Mouse (Mus musculus) limb, embryonic 12.5 days (tissue): ENCODE results near the gene Adh6a. TPM values are rescaled to one million over a fixed set of nuclear protein-coding genes. Genes with fewer than 3 reads are reported as not detected.

ENCODE experiments used
- ATAC-seq: fragments of 200-750 bp; cut with Nextera tagmentation; 2 replicates; pipeline ENCODE4 v1.8.0; 2017; ENCODE audit warnings: low read depth, moderate TSS enrichment; ENCODE audit not compliant: insufficient number of reproducible peaks, insufficient read depth, low FRiP score, low TSS enrichment
- H3K27ac ChIP-seq: fragments of 300-500 bp; sonication (generic); 2 replicates; pipeline ENCODE4 v1.5.1; 2016; ENCODE audit warnings: mild to moderate bottlenecking, moderate library complexity
- H3K27me3 ChIP-seq: fragments of 300-500 bp; sonication (generic); 2 replicates; pipeline ENCODE4 v1.6.1; 2016; ENCODE audit warnings: mild to moderate bottlenecking, moderate library complexity
- H3K36me3 ChIP-seq: fragments of 300-500 bp; sonication (generic); 2 replicates; pipeline ENCODE4 v1.6.1; 2016; ENCODE audit warnings: mild to moderate bottlenecking, moderate library complexity
- H3K4me1 ChIP-seq: fragments of 300-500 bp; sonication (generic); replicated peaks from 2 replicates; pipeline ENCODE4 v1.6.1; 2016
- H3K4me2 ChIP-seq: fragments of 300-500 bp; sonication (generic); 2 replicates; pipeline ENCODE4 v1.6.1; 2016; ENCODE audit warnings: mild to moderate bottlenecking, moderate library complexity
- H3K4me3 ChIP-seq: fragments of 300-500 bp; sonication (generic); replicated peaks from 2 replicates; pipeline ENCODE4 v1.5.1; 2016; ENCODE audit warnings: mild to moderate bottlenecking
- H3K9ac ChIP-seq: fragments of 300-500 bp; sonication (generic); replicated peaks from 2 replicates; pipeline ENCODE4 v1.6.1; 2016; ENCODE audit warnings: mild to moderate bottlenecking, moderate library complexity
- H3K9me3 ChIP-seq: fragments of 300-500 bp; sonication (generic); 2 replicates; pipeline ENCODE4 v1.6.1; 2016; ENCODE audit warnings: mild to moderate bottlenecking, moderate library complexity
- WGBS: fragments of 180-500 bp; shearing (Covaris S2); methylation state at CpG from one replicate; pipeline ENCODE4 v1.1.7; 2016; 5-methylcytosine and 5-hydroxymethylcytosine counted together
- polyA plus RNA-seq: library from polyadenylated mRNA; unstranded; fragments of >200 nt; fragmentation: Nextera tagmentation; extraction: Ambion mirVana; gene quantifications from 2 replicates; pipeline ENCODE4 v1.2.1, GENCODE M21; 2016

Gene Adh6a
- polyA plus RNA-seq, 1 experiment from 2014 or later = not detected

GRCm38 (mm10) chr3:138293298-138293895 lies 19.7 kb upstream of the Adh6a start:
- H3K9ac ChIP-seq = no peak overlapping the region
- ATAC-seq = no peak
- no peak overlapping the region for H3K4me3 ChIP-seq
- peaks cover 17% of the 10 kb centered on the region; the same call in 1 of the 2 replicates for H3K9me3 ChIP-seq
- H3K27ac ChIP-seq = no peak overlapping the region
- no peaks in the 10 kb centered on the region for H3K27me3 ChIP-seq
- H3K4me1 ChIP-seq = 0 out of 2 replicates have a peak, but pooled peaks cover 5% of the 10 kb centered on the region
- WGBS = 86% methylated on average over 7 of the region's 7 CpGs
- no peaks in the 10 kb centered on the region for H3K36me3 ChIP-seq
- no peak overlapping the region for H3K4me2 ChIP-seq

GRCm38 (mm10) chr3:138300130-138300529 lies 13.0 kb upstream of the Adh6a start:
- Histone ChIP-seq H3K27me3 (no peaks in the 10 kb centered on the region), H3K4me3 (no peak overlapping the region), H3K36me3 (no peaks in the 10 kb centered on the region), H3K4me1 (peaks cover 19% of the 10 kb centered on the region), H3K9me3 (peaks cover 21% of the 10 kb centered on the region; the same call in 1 of the 2 replicates), H3K4me2 (no peak overlapping the region), H3K9ac (no peak overlapping the region), H3K27ac (no peak overlapping the region)
- 91% methylated on average over 9 of the region's 9 CpGs for WGBS
- ATAC-seq = no peak

- no peak overlapping the region for H3K9ac ChIP-seq
- peaks cover 11% of the 10 kb centered on the region; the same call in 1 of the 2 replicates for H3K9me3 ChIP-seq
- no peak overlapping the region for H3K4me2 ChIP-seq
- H3K4me1 ChIP-seq = peaks cover 23% of the 10 kb centered on the region
- H3K4me3 ChIP-seq = no peak overlapping the region
- H3K27ac ChIP-seq = no peak overlapping the region
- WGBS = 51% methylated on average over 4 of the region's 4 CpGs
- H3K36me3 ChIP-seq = no peaks in the 10 kb centered on the region
- ATAC-seq = no peak
- H3K27me3 ChIP-seq = no peaks in the 10 kb centered on the region
These were observed 10.4 kb upstream of the Adh6a start for GRCm38 (mm10) chr3:138302676-138303075.

GRCm38 (mm10) chr3:138303771-138304488 lies 9.2 kb upstream of the Adh6a start:
- H3K4me1 ChIP-seq = peaks cover 23% of the 10 kb centered on the region
- no peaks in the 10 kb centered on the region for H3K9me3 ChIP-seq
- no peaks in the 10 kb centered on the region for H3K27me3 ChIP-seq
- WGBS = 52% methylated on average over 6 of the region's 6 CpGs
- no peak overlapping the region for H3K4me3 ChIP-seq
- H3K36me3 ChIP-seq = no peaks in the 10 kb centered on the region
- H3K4me2 ChIP-seq = no peak overlapping the region
- no peak for ATAC-seq
- no peak overlapping the region for H3K9ac ChIP-seq
- H3K27ac ChIP-seq = no peak overlapping the region

GRCm38 (mm10) chr3:138304489-138304871 lies 8.6 kb upstream of the Adh6a start:
- H3K9me3 ChIP-seq = no peaks in the 10 kb centered on the region
- no peaks in the 10 kb centered on the region for H3K27me3 ChIP-seq
- 39% methylated on average over 4 of the region's 4 CpGs for WGBS
- H3K4me3 ChIP-seq = no peak overlapping the region
- H3K4me1 ChIP-seq = peaks cover 23% of the 10 kb centered on the region
- ATAC-seq = no peak
- H3K9ac ChIP-seq = no peak overlapping the region
- no peak overlapping the region for H3K27ac ChIP-seq
- H3K36me3 ChIP-seq = no peaks in the 10 kb centered on the region
- H3K4me2 ChIP-seq = no peak overlapping the region

GRCm38 (mm10) chr3:138305486-138306289 lies 7.4 kb upstream of the Adh6a start:
- Histone ChIP-seq H3K9ac (no peak overlapping the region), H3K27ac (no peak overlapping the region), H3K27me3 (no peaks in the 10 kb centered on the region), H3K4me1 (peaks cover 23% of the 10 kb centered on the region), H3K4me3 (no peak overlapping the region), H3K36me3 (no peaks in the 10 kb centered on the region), H3K4me2 (no peak overlapping the region), H3K9me3 (no peaks in the 10 kb centered on the region)
- ATAC-seq = no peak
- WGBS = 48% methylated on average over 10 of the region's 10 CpGs

- Histone ChIP-seq H3K4me1 (peaks cover 23% of the 10 kb centered on the region), H3K36me3 (no peaks in the 10 kb centered on the region), H3K27ac (no peak overlapping the region), H3K4me2 (no peak overlapping the region), H3K4me3 (no peak overlapping the region), H3K27me3 (no peaks in the 10 kb centered on the region), H3K9me3 (no peaks in the 10 kb centered on the region), H3K9ac (no peak overlapping the region)
- ATAC-seq = no peak
- 22% methylated on average over 8 of the region's 8 CpGs for WGBS
These were observed 6.8 kb upstream of the Adh6a start for GRCm38 (mm10) chr3:138306290-138306683.

- WGBS = 82% methylated on average over 8 of the region's 8 CpGs
These were observed 3.2 kb upstream of the Adh6a start for GRCm38 (mm10) chr3:138309910-138310309.

GRCm38 (mm10) chr3:138311015-138311414 lies 2.1 kb upstream of the Adh6a start:
- H3K9ac ChIP-seq = no peak overlapping the region
- H3K4me1 ChIP-seq = no peaks in the 10 kb centered on the region
- no peaks in the 10 kb centered on the region for H3K9me3 ChIP-seq
- no peaks in the 10 kb centered on the region for H3K27me3 ChIP-seq
- H3K4me3 ChIP-seq = no peak overlapping the region
- H3K27ac ChIP-seq = no peak overlapping the region
- 88% methylated on average over 6 of the region's 6 CpGs for WGBS
- no peak overlapping the region for H3K4me2 ChIP-seq
- no peak for ATAC-seq
- no peaks in the 10 kb centered on the region for H3K36me3 ChIP-seq

More at GRCm38 (mm10) chr3:138309910-138310309, 3.2 kb upstream of the Adh6a start:
- Histone ChIP-seq H3K4me2 (no peak overlapping the region), H3K4me1 (peaks cover 6% of the 10 kb centered on the region; the same call in 1 of the 2 replicates), H3K36me3 (no peaks in the 10 kb centered on the region), H3K4me3 (no peak overlapping the region), H3K9me3 (no peaks in the 10 kb centered on the region), H3K9ac (no peak overlapping the region), H3K27me3 (no peaks in the 10 kb centered on the region), H3K27ac (no peak overlapping the region)
- no peak for ATAC-seq

GRCm38 (mm10) chr3:138316908-138317472 lies 3.9 kb downstream of the Adh6a start:
- 88% methylated on average over 2 of the region's 2 CpGs for WGBS
- H3K4me1 ChIP-seq = no peaks in the 10 kb centered on the region

GRCm38 (mm10) chr3:138325001-138325400 lies 11.9 kb downstream of the Adh6a start:
- WGBS = 91% methylated on average over 17 of the region's 17 CpGs
- H3K4me3 ChIP-seq = no peak overlapping the region
- no peak for ATAC-seq
- H3K9ac ChIP-seq = no peak overlapping the region
- no peak overlapping the region for H3K4me2 ChIP-seq
- H3K9me3 ChIP-seq = no peaks in the 10 kb centered on the region; the same call in 1 of the 2 replicates
- H3K27me3 ChIP-seq = no peaks in the 10 kb centered on the region
- H3K4me1 ChIP-seq = no peaks in the 10 kb centered on the region
- H3K27ac ChIP-seq = no peak overlapping the region
- H3K36me3 ChIP-seq = no peaks in the 10 kb centered on the region

More at GRCm38 (mm10) chr3:138316908-138317472, 3.9 kb downstream of the Adh6a start:
- no peaks in the 10 kb centered on the region for H3K9me3 ChIP-seq
- H3K4me3 ChIP-seq = no peak overlapping the region
- H3K36me3 ChIP-seq = no peaks in the 10 kb centered on the region
- H3K27me3 ChIP-seq = no peaks in the 10 kb centered on the region
- no peak overlapping the region for H3K27ac ChIP-seq
- H3K9ac ChIP-seq = no peak overlapping the region
- no peak for ATAC-seq
- no peak overlapping the region for H3K4me2 ChIP-seq
